Mouse (Mus musculus) natural killer cell, adult 2 months (primary cell): ENCODE results near the gene Slit2.

ENCODE experiments used
- DNase-seq, 2 experiments: peaks; one replicate each; pipeline ENCODE4 v3.0.0; 2022; ENCODE audit warnings: low spot score in 2 of 2

Gene Slit2

DNA sequence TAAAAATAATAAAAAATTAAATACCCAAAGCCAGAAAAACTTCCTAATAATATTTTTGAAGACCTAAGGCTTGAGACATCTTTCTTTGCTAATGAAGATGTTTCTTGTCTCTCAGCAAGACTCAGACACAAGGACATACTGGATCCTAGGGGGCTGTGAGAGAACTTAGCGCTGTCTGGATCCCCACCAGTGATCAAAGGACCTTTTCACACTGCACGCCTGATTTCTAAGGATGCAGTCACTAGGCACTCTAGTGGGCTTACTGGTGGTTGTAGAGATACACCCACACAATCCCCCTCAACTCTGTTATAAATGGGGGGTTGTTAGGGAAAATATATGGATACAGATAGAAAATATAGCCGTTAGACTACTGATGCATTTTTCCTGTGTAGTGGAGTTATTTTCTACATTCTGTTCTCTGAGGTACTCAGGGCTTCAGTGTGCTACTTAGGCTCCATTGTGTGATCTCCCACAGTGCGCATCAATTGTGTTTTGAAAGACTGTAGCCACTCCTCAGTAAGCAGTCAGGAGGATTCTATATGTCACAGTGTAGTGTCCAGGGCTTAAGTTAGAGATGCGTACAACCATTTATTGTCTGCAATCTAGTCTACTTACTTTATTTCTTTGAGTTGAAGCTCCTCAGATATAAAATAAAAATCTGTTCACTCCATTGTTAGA, 67.8 kb downstream of the Slit2 start:
- DNase-seq: no peak

DNA sequence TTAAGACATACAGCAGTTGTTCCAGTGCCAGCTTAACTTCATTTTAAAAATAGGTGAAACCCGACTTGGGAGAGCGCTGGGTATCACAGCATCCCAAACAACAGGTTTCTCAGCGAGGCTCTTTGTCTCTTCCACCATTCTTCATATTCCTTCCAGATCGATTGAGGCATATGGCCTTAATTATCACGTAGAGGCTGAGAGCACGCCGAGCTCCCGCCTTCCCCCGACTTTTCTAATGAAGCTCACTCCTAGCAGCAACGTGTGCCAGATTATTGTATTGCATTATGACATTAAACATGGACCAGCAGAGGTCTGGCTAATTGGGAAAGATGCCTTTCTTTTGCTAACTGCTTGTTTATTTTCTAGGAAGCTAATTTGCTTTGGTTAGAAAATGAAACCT, 75.7 kb downstream of the Slit2 start:
- no peak for DNase-seq

DNA sequence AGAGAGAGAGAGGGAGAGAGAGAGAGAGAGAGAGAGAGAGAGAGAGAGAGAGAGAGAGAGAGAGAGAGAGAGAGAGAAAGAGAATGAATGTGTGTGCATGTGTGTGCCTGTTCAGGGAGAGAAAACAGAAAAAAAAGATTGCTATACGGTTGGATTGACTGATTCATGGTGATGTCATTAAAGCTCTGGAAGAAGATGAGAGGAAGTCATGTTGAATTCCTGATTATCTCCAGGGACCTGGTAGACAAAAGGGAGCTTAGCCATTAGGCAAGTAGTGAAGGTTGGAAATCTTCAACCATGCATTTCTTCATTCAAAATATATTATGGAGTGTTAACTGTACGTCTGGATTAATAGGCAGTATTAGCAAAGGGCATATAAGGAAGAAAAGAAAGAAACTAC, 77.8 kb downstream of the Slit2 start:
- DNase-seq: no peak

- no peak for DNase-seq
These were observed 95.8 kb downstream of the Slit2 start for GRCm38 (mm10) chr5:48078730-48079129.

DNA sequence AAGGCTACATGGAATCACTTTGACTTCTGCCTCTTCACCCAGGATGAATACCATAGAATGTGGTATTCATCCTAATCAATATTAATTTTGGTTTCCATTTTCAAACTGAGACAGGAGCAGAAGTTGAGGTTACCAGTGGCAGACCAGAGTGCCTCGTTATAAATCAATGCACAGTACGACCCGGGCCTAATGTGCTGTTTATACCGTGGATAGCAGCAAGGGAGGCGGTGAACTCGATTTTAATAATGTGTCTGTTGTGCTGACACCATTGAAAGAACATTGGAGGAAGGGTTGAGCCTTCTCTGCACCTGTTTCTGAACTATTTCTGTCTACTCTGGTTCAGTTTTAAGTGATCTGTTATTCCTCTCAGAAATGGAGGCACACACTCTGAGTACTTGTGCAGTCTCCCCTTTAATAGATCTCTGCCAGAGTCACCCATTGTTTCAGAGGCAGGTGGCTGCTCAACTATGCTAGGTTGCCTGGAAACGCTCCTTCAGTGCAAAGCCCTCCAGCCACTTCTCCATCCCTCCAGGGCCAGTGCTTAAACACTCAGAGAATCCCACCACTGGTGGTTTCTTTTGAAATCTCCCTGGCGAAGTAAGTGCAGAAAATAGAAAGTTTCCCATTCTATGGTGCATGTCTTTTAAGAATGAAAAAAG, 98.4 kb downstream of the Slit2 start:
- DNase-seq: no peak

DNA sequence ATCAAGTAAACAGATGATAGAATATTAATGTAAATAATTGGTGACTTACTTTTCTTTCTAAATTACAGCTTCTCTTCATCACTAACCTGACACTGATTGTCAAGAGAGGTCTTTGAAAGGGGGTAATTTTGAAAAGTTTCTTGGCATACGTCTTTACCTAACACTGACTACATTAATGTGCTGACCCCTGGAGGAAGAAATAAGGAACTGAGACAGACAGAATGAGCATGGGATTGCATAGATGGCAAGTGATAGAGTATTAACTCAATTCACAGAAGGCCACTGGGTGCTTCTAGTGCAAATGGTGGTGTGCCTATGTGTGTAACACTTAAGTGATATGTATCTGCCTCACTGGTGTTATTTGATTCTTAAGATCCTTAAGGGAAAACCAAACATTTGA, 130.5 kb downstream of the Slit2 start:
- no peak for DNase-seq

DNA sequence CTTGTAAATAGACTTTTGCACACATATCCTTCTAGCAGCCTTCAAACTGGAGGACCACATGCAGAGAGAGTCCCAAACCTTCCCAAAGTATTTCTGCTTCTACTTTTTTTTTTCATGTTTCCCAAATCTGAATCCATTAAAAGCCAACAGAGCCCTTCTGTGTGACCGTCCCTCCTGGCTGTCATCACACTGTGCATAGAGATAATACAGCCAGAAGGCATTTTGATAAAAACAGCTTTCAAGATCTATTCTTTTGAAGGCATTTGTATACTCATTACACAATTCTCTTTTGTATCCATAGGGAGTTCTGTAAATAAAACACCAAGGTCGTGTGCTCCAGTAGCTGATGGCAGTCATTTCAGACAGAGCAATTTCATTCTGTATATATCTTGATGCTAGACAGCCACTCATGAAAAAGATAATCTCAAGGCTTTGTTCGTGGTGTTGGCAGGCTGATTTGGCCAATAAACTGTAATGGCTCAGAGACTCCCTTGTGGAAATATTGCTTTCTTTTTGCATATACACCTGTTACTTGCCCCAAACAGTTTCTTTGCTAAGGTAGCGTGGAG, 132.1 kb downstream of the Slit2 start:
- DNase-seq: no peak

GRCm38 (mm10) chr5:48122651-48123050, 139.7 kb downstream of the Slit2 start:
- no peak for DNase-seq

- no peak for DNase-seq
These were observed 143.0 kb downstream of the Slit2 start for GRCm38 (mm10) chr5:48125770-48126423.

- no peak for DNase-seq
These were observed 147.0 kb downstream of the Slit2 start for GRCm38 (mm10) chr5:48129981-48130380.

- no peak for DNase-seq
These were observed 153.6 kb downstream of the Slit2 start for GRCm38 (mm10) chr5:48136571-48136970.

- no peak for DNase-seq
These were observed 156.0 kb downstream of the Slit2 start for GRCm38 (mm10) chr5:48138849-48139487.

GRCm38 (mm10) chr5:48139488-48139862, 156.5 kb downstream of the Slit2 start:
- DNase-seq: no peak

- no peak for DNase-seq
These were observed 163.1 kb downstream of the Slit2 start for GRCm38 (mm10) chr5:48146082-48146481.

- DNase-seq: no peak
These were observed 177.9 kb downstream of the Slit2 start for GRCm38 (mm10) chr5:48160829-48161228.

DNA sequence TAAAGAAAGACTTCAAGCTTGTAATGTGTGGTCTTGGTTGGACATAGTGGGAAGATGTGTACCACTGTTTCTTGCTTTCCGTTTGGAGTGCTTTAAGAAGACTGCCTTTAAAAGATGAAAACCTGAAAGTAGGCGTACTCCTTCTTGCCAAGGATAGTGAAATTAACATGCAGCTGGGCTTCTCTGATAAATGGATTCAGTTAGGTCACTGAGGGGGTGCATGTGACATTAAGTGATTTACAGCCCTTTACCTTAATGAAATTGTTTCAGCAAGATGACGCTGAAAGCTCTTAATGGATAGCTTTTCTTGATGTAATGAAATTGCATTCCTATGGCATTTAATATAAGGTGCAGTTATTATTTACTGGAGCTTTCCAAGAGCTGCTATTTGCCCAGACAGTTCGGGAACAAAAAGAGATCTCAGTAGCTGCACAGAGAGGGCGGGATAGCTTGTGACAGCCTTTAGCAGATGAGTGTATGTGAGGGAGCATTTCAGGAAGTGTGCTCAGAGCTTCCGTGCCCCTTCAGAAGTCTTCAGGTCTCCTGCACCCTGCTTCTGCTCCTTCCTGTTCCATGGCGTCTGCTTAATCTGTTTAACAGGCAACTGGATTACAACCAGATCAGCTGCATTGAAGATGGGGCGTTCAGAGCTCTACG, 198.8 kb downstream of the Slit2 start:
- no peak for DNase-seq

DNA sequence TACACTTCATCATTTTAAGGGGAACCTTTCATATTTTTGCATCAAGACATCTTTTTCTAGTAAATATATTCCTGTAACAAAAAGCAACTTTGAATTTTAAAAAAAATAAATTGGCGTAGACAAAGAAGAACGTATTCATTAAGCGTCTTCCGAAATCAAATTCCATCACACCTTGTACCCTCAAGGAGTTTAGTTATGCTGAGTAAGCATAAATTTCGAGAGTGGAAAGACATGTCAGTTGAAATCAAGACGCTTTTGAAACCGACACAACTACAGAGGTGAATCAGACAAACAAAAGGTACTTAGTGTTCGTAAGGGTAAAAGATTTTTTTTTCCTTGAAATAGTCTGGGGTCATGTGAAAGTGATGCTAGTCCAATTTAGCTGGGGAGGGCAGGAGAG, 201.4 kb downstream of the Slit2 start:
- DNase-seq: no peak

DNA sequence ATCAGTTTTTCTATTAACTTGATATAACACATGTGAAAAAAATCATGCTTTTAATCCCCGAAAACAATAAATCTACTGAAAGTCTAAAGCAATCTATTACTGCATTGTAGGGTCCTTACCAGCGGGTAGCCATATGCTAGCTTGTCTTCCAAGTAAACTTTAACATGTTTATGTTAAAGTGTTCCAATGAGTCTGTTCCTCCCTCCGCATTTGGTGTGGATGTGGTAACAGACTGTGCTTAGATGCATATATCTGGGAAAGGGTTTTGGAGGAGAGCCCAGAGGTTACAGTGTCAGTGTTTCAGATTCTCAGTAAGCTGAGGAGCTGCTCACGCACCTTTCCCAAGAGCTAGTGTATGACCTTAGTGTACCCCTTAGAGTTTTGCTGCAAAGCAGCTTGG, 204.9 kb downstream of the Slit2 start:
- no peak for DNase-seq

- DNase-seq: no peak
These were observed 216.4 kb downstream of the Slit2 start for GRCm38 (mm10) chr5:48199380-48199779.

- DNase-seq: no peak
These were observed 232.3 kb downstream of the Slit2 start for GRCm38 (mm10) chr5:48215248-48215647.

DNA sequence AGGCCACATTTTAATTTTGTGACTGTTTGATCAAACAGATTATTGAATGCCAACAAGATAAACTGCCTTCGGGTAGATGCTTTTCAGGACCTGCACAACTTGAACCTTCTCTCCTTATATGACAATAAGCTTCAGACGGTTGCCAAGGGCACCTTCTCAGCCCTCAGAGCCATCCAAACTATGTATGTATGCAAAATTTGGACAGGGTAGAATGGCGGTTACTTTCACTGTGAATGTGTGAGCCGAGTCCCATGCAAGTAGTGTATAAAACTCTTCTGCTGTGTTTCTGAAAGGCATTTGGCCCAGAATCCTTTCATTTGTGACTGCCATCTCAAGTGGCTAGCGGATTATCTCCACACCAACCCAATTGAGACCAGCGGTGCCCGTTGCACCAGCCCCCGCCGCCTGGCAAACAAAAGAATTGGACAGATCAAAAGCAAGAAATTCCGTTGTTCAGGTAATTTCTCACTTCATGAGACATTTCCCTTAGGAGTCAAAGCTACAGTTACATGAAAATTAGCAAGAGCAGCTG, 236.8 kb downstream of the Slit2 start:
- no peak for DNase-seq

- no peak for DNase-seq
These were observed 242.6 kb downstream of the Slit2 start for GRCm38 (mm10) chr5:48225500-48225899.
